Mouse (Mus musculus) myocyte (in vitro differentiated cells): ENCODE measurements around the gene Retnlb.

Experiments used
- E2F4 ChIP-seq: IDR thresholded peaks from one replicate; pipeline ENCODE4 v1.6.1; 2011; ENCODE audit warnings: mild to moderate bottlenecking, control low read depth, moderate library complexity; ENCODE audit not compliant: insufficient read depth
- MAX ChIP-seq: IDR thresholded peaks from one replicate; pipeline ENCODE4 v1.6.1; 2011; ENCODE audit warnings: low read depth, mild to moderate bottlenecking, control low read depth
- MYOD1 ChIP-seq, 3 experiments: IDR thresholded peaks; one replicate each; pipeline ENCODE4 v1.6.1; 2011; ENCODE audit warnings: control low read depth in 2 of 3, low read depth in 2 of 3, mild to moderate bottlenecking in 2 of 3, moderate library complexity in 1 of 3; ENCODE audit not compliant: insufficient read length in 2 of 3, control insufficient read depth in 1 of 3
- MYOG ChIP-seq, 3 experiments: IDR thresholded peaks; one replicate each; pipeline ENCODE4 v1.6.1; 2011; ENCODE audit warnings: control low read depth in 2 of 3, low read depth in 2 of 3, mild to moderate bottlenecking in 2 of 3; ENCODE audit not compliant: insufficient read length in 2 of 3, control insufficient read depth in 1 of 3, insufficient read depth in 1 of 3
- POLR2A ChIP-seq: IDR thresholded peaks from one replicate; pipeline ENCODE4 v1.6.1; 2011; ENCODE audit warnings: low read depth, mild to moderate bottlenecking, control low read depth, moderate library complexity; ENCODE audit not compliant: insufficient read length
- POLR2AphosphoS2 ChIP-seq: IDR thresholded peaks from one replicate; pipeline ENCODE4 v1.6.1; 2011; ENCODE audit warnings: low read depth, control low read depth; ENCODE audit not compliant: insufficient read length
- TCF12 ChIP-seq: IDR thresholded peaks from one replicate; pipeline ENCODE4 v1.6.1; 2011; ENCODE audit warnings: mild to moderate bottlenecking, control low read depth; ENCODE audit not compliant: poor library complexity, insufficient read depth, severe bottlenecking
- TCF3 ChIP-seq: IDR thresholded peaks from one replicate; pipeline ENCODE4 v1.6.1; 2011; ENCODE audit warnings: low read depth, control low read depth; ENCODE audit not compliant: insufficient read length
- USF1 ChIP-seq: IDR thresholded peaks from one replicate; pipeline ENCODE4 v1.6.1; 2011; ENCODE audit warnings: low read depth, mild to moderate bottlenecking, control low read depth, moderate library complexity

DNA sequence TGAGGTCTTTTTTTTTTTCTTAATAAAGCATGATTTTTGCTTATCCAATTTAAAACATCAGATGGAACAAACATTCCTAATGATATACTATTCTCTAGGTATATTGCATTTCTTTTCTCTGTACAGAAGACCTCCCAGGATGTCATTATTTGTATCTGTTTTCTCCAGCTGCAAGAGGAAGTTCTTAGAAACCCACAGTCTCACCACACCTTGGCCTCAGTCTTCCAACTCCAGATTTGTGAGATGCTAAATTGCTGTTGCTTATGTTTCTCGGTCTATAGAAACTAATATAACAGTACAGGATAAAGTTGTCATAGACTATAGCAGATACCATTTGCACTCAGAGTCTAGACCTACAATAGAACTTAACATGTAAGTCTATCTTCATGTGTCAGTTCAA, 10.1 kb upstream of the Retnlb start:
- TF ChIP-seq MAX (no peak), TCF12 (no peak), POLR2AphosphoS2 (no peak), MYOD1 (IDR thresholded peaks at IDR 0.05; ENCODE audit: control insufficient read depth in 1 of 3, insufficient read length in 2 of 3, low read depth in 2 of 3) (no peak), POLR2A (no peak), E2F4 (no peak), USF1 (no peak), TCF3 (no peak), MYOG (IDR thresholded peaks at IDR 0.05; ENCODE audit: control insufficient read depth in 1 of 3, insufficient read depth in 1 of 3, insufficient read length in 2 of 3, low read depth in 2 of 3) (no peak)
